Mouse (Mus musculus) embryonic fibroblast, embryonic 13.5 days (primary cell): Measurements from ENCODE around the gene Washc4. TPM values are rescaled to one million over a fixed set of nuclear protein-coding genes. Genes with fewer than 3 reads are reported as not detected.
A peak's percentile ranks its signal among the peaks of the same experiment; 100 is the strongest.

ENCODE experiments used
- H3K27ac ChIP-seq: 2 replicates; pipeline ENCODE4 v1.5.1; 2012; ENCODE audit warnings: low read length, control low read depth, inconsistent platforms; ENCODE audit not compliant: insufficient read depth
- H3K4me1 ChIP-seq: 2 replicates; pipeline ENCODE4 v1.6.1; 2011; ENCODE audit warnings: low read length; ENCODE audit not compliant: control insufficient read depth, insufficient read depth
- H3K4me3 ChIP-seq: 2 replicates; pipeline ENCODE4 v1.5.1; 2011; ENCODE audit warnings: mild to moderate bottlenecking, control low read depth, low read length; ENCODE audit not compliant: insufficient read depth
- CTCF ChIP-seq: IDR thresholded peaks from 2 replicates; pipeline ENCODE4 v1.5.1; 2011; ENCODE audit warnings: mild to moderate bottlenecking, control low read depth, low read length, moderate library complexity, borderline replicate concordance; ENCODE audit not compliant: insufficient read depth
- POLR2A ChIP-seq: IDR thresholded peaks from 2 replicates; pipeline ENCODE4 v1.6.1; 2011; ENCODE audit warnings: low read depth, mild to moderate bottlenecking, control low read depth, low read length, moderate library complexity
- polyA plus RNA-seq: library from polyadenylated mRNA; stranded (reverse); fragments of >200 nt; gene quantifications from 2 replicates; pipeline ENCODE4 v1.2.4, GENCODE M21; 2011; ENCODE audit warnings: low read depth; ENCODE audit not compliant: missing spikeins, insufficient read length

Washc4 gene
- polyA plus RNA-seq, 1 experiment: 60.8 TPM

GRCm38 (mm10) chr10:83617366-83617765, 73.8 kb downstream of the Washc4 start:
- Histone ChIP-seq H3K4me1 (no peaks in the 10 kb centered on the region), H3K4me3 (no peak overlapping the region), H3K27ac (no peak overlapping the region)
- TF ChIP-seq POLR2A (no peak), CTCF (peak; percentile 67; the same call in 1 of the 2 replicates)

GRCm38 (mm10) chr10:83618819-83619440, 75.4 kb downstream of the Washc4 start:
- H3K27ac ChIP-seq: no peak overlapping the region
- no peak for TF ChIP-seq POLR2A
- no peak for TF ChIP-seq CTCF
- no peak overlapping the region for H3K4me3 ChIP-seq
- H3K4me1 ChIP-seq: no peaks in the 10 kb centered on the region

DNA sequence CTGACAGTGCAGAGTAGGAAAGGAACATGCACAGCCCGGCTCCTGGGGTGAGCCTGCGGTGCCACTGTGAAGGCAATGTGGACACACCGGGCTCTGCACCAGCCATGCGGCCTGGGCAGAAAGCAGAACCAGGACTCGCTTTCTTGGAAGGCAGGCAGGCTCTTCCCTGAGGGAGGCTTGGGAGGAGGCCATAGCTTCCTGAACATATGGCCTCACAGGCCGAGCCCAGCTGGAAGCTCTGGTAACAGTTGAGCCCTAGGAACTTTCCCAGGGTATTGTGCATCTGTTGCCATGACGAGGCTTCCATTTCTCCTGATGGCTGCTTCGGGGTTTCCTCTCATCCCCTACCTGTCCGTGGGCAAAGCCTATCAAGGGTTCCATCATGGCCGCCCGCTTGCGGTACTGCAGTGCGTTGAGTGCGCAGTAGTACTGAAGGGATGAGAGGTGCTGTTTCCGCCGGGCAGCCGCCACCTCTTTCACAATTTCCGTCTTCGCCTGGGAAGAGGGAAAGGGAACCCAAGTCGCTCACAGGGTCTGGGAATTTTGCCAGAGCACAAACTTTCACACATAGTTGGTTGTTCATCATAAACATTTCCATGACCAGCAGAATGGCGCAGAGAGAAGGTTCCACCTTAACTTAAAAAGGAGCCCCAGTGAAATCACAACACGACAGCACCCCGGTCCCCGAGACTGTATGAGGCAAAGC, 77.0 kb downstream of the Washc4 start:
- TF ChIP-seq CTCF: no peak
- no peak for TF ChIP-seq POLR2A
- Histone ChIP-seq H3K4me1 (no peaks in the 10 kb centered on the region), H3K27ac (no peak overlapping the region), H3K4me3 (no peak overlapping the region)

- no peak overlapping the region for H3K27ac ChIP-seq
- H3K4me3 ChIP-seq: no peak overlapping the region
- TF ChIP-seq POLR2A (no peak), CTCF (no peak)
- no peaks in the 10 kb centered on the region for H3K4me1 ChIP-seq
Observed at GRCm38 (mm10) chr10:83624065-83624464, 80.5 kb downstream of the Washc4 start.

- no peak overlapping the region for H3K4me3 ChIP-seq
- no peaks in the 10 kb centered on the region for H3K4me1 ChIP-seq
- TF ChIP-seq POLR2A: no peak
- TF ChIP-seq CTCF: no peak
- H3K27ac ChIP-seq: no peak overlapping the region
Observed at GRCm38 (mm10) chr10:83624841-83625240, 81.3 kb downstream of the Washc4 start.

DNA sequence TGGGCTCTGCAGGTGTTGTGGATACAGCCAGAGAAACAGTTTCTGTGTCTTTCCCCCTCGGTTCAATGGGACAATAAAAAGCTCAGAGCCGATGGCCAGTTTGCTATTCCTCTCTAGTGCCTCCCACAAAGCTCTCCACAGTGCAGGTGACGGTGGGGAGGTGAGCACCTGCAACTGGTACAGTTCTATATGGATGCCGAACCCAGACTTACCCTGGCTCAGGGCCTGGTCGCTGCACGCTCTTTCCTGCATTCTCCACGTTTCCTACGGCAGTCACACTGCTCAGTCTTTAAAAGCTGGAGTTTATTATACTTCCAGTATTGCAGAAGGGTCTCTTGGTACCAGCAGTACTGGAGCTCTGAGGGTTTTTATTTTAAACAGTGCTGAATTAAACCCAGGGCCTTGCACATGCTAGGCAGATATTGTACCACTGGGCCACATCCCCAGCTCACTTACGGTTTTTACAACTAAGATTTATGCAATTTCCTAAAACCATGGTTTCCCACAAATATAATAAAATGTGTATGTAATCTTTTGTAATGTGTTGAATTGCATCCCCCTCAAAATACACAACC, 83.6 kb downstream of the Washc4 start:
- Histone ChIP-seq H3K4me1 (no peaks in the 10 kb centered on the region), H3K4me3 (no peak overlapping the region), H3K27ac (no peak overlapping the region)
- TF ChIP-seq POLR2A: no peak
- TF ChIP-seq CTCF: no peak

DNA sequence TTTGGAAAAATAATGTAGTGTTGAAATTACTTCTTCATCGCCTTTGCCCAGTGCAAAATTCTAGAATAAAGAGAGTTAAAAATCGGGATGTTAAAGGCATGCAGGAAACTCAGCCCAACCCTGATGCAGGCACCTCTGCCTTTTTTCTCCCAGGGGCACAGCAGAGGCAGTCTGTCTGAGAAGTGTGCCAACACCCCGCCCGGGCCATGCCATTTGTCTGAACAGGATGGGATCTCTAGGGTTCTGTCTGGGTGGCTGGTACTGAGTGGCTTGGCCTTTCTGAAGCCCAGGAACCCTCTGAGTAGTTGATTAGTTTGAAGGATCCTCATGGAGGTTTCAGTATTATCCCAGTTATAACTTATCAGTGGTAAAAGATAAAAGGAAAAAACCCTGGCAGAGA, 84.7 kb downstream of the Washc4 start:
- TF ChIP-seq CTCF (no peak), POLR2A (no peak)
- Histone ChIP-seq H3K4me3 (no peak overlapping the region), H3K27ac (no peak overlapping the region), H3K4me1 (no peaks in the 10 kb centered on the region)

DNA sequence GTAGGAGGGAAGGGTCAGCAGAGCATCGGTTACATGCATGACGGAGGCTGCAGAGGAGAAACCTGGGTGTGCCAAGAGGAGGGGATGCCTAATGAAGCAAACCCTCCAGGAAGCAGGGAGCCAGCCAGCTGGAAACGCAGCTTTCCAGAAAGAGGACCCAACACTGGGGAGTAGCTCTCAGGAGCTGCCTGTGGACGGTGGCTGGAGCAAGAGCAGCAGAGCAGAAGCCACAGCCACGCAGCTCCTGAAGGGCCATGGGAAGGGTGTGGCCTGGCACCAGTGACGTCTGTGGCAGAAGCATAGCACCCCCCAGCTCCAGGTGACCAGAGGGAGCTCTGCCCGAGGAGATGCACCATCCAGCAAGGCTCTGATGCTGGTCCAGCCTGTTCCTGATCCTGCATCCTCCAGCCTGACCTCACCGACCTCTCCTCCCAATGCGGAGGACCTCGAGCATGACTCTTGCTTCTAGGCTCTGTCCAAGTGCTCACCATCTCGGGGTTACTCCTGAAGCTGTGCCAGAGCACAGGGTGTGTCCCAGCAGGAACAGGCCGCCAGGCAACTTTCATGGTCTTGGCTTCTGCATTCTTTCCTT, 85.7 kb downstream of the Washc4 start:
- TF ChIP-seq POLR2A: no peak
- TF ChIP-seq CTCF: no peak

GRCm38 (mm10) chr10:83629878-83630277, 86.3 kb downstream of the Washc4 start:
- TF ChIP-seq CTCF (no peak), POLR2A (no peak)
- no peak overlapping the region for H3K27ac ChIP-seq
- no peaks in the 10 kb centered on the region for H3K4me1 ChIP-seq
- H3K4me3 ChIP-seq: no peak overlapping the region

More for the DNA sequence above, 85.7 kb downstream of the Washc4 start:
- Histone ChIP-seq H3K4me3 (no peak overlapping the region), H3K27ac (no peak overlapping the region), H3K4me1 (no peaks in the 10 kb centered on the region)

DNA sequence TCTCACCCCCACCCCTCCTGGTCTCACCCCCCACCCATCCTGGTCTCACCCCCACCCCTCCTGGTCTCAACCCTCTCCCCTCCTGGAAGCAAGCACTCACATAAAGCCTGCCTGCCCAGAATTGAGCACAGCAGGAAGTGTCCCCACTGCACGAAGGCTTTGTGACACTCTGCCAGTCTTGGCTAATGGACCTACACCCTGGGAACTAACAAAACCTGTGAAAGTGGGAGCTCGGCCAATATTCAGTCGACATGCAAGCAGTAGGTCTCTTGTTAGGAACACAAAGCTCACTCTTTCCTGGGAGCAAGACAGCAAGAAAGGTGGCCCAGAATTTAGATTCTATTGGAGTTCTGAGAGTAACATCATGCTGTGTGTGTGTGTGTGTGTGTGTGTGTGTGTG, 87.3 kb downstream of the Washc4 start:
- Histone ChIP-seq H3K4me1 (no peaks in the 10 kb centered on the region), H3K4me3 (no peak overlapping the region), H3K27ac (no peak overlapping the region)
- no peak for TF ChIP-seq POLR2A
- TF ChIP-seq CTCF: no peak
